Mouse (Mus musculus): ENCODE measurements around the gene Nemf.

GRCm38 (mm10) chr12:69376132-69376531 is 19.2 kb upstream of the Nemf start:
- TF ChIP-seq POLR2A (IDR thresholded peaks at IDR 0.05; ENCODE audit: low read depth, low read length), result no peak
- TF ChIP-seq CTCF (IDR thresholded peaks at IDR 0.05; ENCODE audit: extremely low read depth, insufficient read length, insufficient replicate concordance, low read depth, low read length), result no peak
